Mouse (Mus musculus): ENCODE data around the gene Olfr16.
A peak's percentile ranks its signal among the peaks of the same experiment; 100 is the strongest.

The Olfr16 gene

DNA sequence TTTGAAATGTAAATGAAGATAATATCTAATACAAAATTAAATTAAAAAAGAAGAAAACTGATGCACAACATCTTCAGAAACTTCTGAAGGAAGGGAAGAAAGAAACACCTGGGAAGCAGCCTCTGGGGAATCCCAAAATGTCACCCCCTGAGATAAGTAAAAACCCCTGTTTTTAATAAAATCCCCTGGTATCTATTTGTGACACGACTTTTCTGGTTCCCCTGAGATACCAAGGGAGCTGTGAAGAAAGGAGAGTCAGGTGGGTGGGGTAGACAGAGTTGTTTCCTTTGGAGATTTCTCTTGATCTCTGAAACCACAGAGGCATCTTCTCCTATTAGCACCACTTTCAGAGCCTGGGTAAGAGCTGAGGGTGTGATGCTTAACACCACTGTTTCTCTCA, at the start of gene Olfr16:
Gene Olfr16, plus strand, starts transcription at position 250 of the 400 bp plus-strand sequence.
- DNase-seq (ENCODE audit: low read depth, low spot score) = no peak

DNA sequence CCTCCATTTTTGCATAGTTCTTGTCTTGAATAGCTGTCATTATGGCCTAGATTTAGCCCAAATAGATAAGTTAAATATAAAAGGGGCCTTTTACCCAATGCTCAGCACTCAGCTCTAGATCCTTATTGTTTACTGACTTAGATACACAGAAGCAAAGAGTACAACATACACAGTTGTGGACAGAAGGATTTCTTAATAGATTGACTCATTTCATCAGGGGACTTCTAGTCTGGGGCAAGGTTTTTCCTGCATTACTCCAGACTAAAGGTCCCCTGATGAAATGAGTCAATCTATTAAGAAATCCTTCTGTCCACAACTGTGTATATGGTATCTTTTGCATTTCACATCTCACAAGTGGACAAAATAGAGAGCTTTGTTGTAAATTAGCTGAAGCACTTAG, 46.9 kb upstream of the Olfr16 start:
- DNase-seq (ENCODE audit: low read depth, low spot score) = no peak

- no peak for DNase-seq (ENCODE audit: low read depth, low spot score)
Observed at GRCm38 (mm10) chr1:172917115-172917514, 33.1 kb upstream of the Olfr16 start.

GRCm38 (mm10) chr1:172918450-172918849, 31.8 kb upstream of the Olfr16 start:
- DNase-seq (ENCODE audit: low read depth, low spot score) = no peak

DNA sequence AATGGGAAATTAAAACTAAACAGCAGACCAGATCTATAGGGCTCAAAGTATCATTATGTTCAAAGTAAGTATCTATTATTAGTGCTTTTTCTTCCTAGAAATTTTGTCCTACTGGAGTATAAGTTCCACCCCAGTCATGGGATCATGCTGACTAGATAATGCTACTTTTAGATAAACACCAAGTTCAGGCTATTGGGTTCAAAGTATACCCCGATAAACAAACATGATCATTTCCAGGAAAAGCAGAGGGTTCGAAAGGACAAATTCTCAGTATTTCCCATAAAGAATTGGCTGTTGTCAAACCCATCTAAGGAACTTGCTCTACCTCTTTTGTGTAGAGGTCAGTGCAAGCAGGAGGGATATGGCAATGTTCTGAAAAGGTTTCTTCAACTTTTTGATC, 18.0 kb upstream of the Olfr16 start:
- DNase-seq (ENCODE audit: low read depth, low spot score) = no peak

DNA sequence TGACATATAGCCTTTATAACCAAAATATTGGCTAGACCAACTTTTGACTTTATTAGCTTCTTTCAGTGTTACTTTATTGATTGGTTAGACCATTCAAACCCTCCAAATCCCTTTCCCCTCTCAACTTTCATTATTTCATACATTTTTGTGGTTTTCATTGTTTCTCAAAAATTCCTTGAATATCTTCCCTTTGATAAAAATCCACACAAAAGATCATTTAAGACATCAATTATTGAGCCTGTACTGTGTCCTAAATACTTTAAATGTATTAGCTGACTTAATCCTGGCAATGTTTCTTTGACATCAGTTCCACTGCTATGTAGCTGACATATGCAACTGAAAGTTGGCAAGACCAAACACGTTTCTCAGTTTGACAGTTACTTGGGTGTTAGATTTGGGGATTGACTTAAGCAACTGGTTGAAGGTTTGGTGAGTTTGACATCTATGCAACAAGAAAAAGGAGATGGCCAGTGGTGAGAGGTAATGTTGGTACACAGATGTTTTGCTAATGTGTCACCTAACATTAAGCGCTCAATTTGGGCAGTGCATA, 1.0 kb downstream of the Olfr16 start:
- DNase-seq (ENCODE audit: low read depth, low spot score) = no peak

GRCm38 (mm10) chr1:172955376-172955775, 5.2 kb downstream of the Olfr16 start:
- peak; percentile 3 for DNase-seq (ENCODE audit: low read depth, low spot score)

- DNase-seq (ENCODE audit: low read depth, low spot score) = no peak
Observed at GRCm38 (mm10) chr1:172960452-172960851, 10.2 kb downstream of the Olfr16 start.

GRCm38 (mm10) chr1:172989794-172990634, 39.8 kb downstream of the Olfr16 start:
- peak; percentile 6 for DNase-seq (ENCODE audit: low read depth, low spot score)

GRCm38 (mm10) chr1:172990635-172991009, 40.4 kb downstream of the Olfr16 start:
- DNase-seq (ENCODE audit: low read depth, low spot score) = no peak
